Mouse (Mus musculus) cortical plate, adult 2 months (tissue): Measurements from ENCODE around the gene Col26a1.
"Not testable (repeated sequence)": the region's sequence is repeated elsewhere in the genome, so short reads cannot be mapped to it uniquely, and the experiment has no call there.

Source experiments
- CTCF ChIP-seq: fragments of 200-500 bp; IDR thresholded peaks from 2 replicates; pipeline ENCODE4 v1.5.1; 2011; ENCODE audit warnings: mild to moderate bottlenecking, control low read depth, low read length; ENCODE audit not compliant: insufficient read depth; ENCODE audit errors: extremely low read depth
- POLR2A ChIP-seq: fragments of 200-500 bp; IDR thresholded peaks from 2 replicates; pipeline ENCODE4 v1.6.1; 2011; ENCODE audit warnings: mild to moderate bottlenecking, low read length, control low read depth; ENCODE audit not compliant: insufficient read depth; ENCODE audit errors: extremely low read depth

DNA sequence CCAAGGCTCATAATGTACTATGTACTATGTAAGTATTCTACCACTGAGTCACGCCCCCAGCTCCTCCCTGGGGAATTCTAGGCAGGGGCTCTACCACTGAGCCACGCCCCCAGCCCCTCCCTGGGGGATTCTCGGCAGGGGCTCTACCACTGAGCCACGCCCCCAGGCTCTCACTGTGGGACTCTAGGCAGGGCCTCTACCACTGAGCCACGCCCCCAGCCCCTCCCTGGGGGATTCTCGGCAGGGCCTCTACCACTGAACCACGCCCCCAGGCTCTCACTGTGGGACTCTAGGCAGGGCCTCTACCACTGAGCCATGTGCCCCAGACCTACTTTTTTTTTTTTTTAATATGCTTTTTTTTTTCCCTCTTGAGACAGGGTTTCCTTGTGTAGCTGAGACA is 129.8 kb downstream of the Col26a1 start:
- TF ChIP-seq POLR2A, CTCF: not testable (repeated sequence)
